Mouse (Mus musculus) brain, embryonic 14.5 days (tissue): ENCODE measurements around the gene Col23a1.

ENCODE experiments used
- CTCF ChIP-seq: fragments of 200-500 bp; IDR thresholded peaks from 2 replicates; pipeline ENCODE4 v1.5.1; 2012; ENCODE audit warnings: inconsistent platforms, mild to moderate bottlenecking, moderate library complexity, borderline replicate concordance; ENCODE audit not compliant: insufficient read depth, insufficient read length; ENCODE audit errors: extremely low read depth
- POLR2A ChIP-seq: fragments of 200-500 bp; IDR thresholded peaks from 2 replicates; pipeline ENCODE4 v1.6.1; 2012; ENCODE audit warnings: mild to moderate bottlenecking, inconsistent platforms, borderline replicate concordance; ENCODE audit not compliant: poor library complexity, insufficient read depth, insufficient read length, severe bottlenecking; ENCODE audit errors: extremely low read depth

DNA sequence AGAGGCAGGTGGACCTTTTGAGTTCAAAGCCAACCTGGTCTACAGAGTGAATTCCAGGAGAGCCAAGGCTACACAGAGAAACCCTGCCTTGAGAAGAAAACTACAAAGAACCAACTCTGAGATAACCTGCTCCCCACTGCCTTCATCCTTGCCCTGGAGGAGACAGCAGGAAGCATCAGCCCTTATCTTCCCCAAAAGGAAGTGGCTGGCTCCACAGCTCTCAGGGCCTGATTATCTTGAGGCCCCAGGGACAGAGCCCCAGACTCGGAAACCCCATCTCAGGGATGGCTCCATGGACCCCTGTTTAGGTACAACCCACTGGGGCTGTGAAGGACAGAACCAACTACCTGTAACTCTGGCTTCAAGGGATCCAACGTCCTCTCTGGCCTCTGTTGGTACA lies 254.7 kb downstream of the Col23a1 start:
- TF ChIP-seq POLR2A, result no peak
- no peak for TF ChIP-seq CTCF
